Mouse (Mus musculus): ENCODE results near the gene Ptchd4. TPM values are rescaled to one million over a fixed set of nuclear protein-coding genes. Genes with fewer than 3 reads are reported as not detected.

Ptchd4 gene
- polyA plus RNA-seq, 1 experiment from 2014 or later = 2.3 TPM

DNA sequence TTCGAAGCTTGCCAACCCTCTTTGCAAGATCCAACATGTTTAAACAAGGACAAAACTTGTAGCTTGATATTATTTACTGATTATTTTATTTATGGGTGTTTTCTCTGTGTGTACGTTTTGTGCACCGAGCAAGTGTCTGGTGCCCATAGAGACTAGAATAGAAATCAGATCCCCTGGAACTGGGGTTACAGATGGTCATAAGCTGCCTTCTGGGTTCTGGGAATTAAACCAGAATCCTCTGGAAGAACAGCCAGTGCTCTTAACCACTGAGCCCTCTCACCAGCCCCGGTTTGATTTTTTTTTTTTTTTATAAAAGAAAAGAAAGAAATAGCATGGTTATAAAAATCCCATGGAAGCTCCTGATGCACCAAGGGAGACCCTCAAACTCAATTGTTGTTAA is 59.1 kb downstream of the Ptchd4 start:
- Histone ChIP-seq H3K27me3 (ENCODE audit: control insufficient read depth, insufficient read depth, low read length) (no peaks in the 10 kb centered on the region), H3K4me3 (ENCODE audit: low read depth, low read length) (no peak overlapping the region), H3K27ac (ENCODE audit: low read depth, low read length) (no peak overlapping the region), H3K9ac (ENCODE audit: low read length) (no peak overlapping the region), H3K36me3 (ENCODE audit: control insufficient read depth, insufficient read depth, low read length) (no peaks in the 10 kb centered on the region), H3K9me3 (ENCODE audit: control insufficient read depth, low read length) (no peaks in the 10 kb centered on the region), H3K4me2 (no peak overlapping the region), H3K4me1 (ENCODE audit: control insufficient read depth, insufficient read depth, low read length) (no peaks in the 10 kb centered on the region)
- ATAC-seq (ENCODE audit: low FRiP score) (no peak), DNase-seq (ENCODE audit: low spot score, missing footprints) (no peak)
- WGBS = 93% methylated on average over 4 of the region's 4 CpGs

- ATAC-seq (ENCODE audit: low FRiP score) (no peak), DNase-seq (ENCODE audit: low spot score, missing footprints) (no peak)
- Histone ChIP-seq H3K4me3 (ENCODE audit: low read depth, low read length) (no peak overlapping the region), H3K9me3 (ENCODE audit: control insufficient read depth, low read length) (no peaks in the 10 kb centered on the region), H3K36me3 (ENCODE audit: control insufficient read depth, insufficient read depth, low read length) (no peaks in the 10 kb centered on the region), H3K27ac (ENCODE audit: low read depth, low read length) (no peak overlapping the region), H3K9ac (ENCODE audit: low read length) (no peak overlapping the region), H3K4me2 (no peak overlapping the region), H3K4me1 (ENCODE audit: control insufficient read depth, insufficient read depth, low read length) (no peaks in the 10 kb centered on the region), H3K27me3 (ENCODE audit: control insufficient read depth, insufficient read depth, low read length) (no peaks in the 10 kb centered on the region)
Observed at GRCm38 (mm10) chr17:42393086-42393485, 77.3 kb downstream of the Ptchd4 start.

DNA sequence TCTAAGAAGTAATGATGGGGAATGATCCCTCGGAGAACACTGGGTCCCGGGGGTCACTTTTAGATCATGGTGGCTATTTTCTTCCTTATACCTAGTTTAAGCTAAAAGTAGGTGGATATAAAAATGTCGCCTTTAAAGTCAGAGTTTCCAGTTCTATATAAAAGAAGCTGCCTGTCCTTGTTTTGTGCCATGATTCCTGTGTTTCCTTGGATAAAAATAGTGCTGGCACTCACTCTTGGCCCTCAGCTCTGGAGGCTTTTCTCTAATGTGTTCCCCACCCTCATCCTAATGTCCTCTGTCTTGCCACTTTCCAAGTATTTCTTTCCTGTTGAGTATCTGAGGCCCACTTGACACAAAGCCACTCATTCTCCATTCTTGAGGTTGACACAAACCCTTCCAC is 79.6 kb downstream of the Ptchd4 start:
- Histone ChIP-seq H3K4me1 (ENCODE audit: control insufficient read depth, insufficient read depth, low read length) (no peaks in the 10 kb centered on the region), H3K4me3 (ENCODE audit: low read depth, low read length) (no peak overlapping the region), H3K27me3 (ENCODE audit: control insufficient read depth, insufficient read depth, low read length) (no peaks in the 10 kb centered on the region), H3K36me3 (ENCODE audit: control insufficient read depth, insufficient read depth, low read length) (no peaks in the 10 kb centered on the region), H3K27ac (ENCODE audit: low read depth, low read length) (no peak overlapping the region), H3K9me3 (ENCODE audit: control insufficient read depth, low read length) (no peaks in the 10 kb centered on the region), H3K9ac (ENCODE audit: low read length) (no peak overlapping the region), H3K4me2 (no peak overlapping the region)
- no peak for ATAC-seq (ENCODE audit: low FRiP score)
- WGBS = 80% methylated on average over 3 of the region's 3 CpGs
- no peak for DNase-seq (ENCODE audit: low spot score, missing footprints)

GRCm38 (mm10) chr17:42418449-42418848 is 102.7 kb downstream of the Ptchd4 start:
- DNase-seq (ENCODE audit: low spot score, missing footprints) (no peak), ATAC-seq (ENCODE audit: low FRiP score) (no peak)
- Histone ChIP-seq H3K4me3 (ENCODE audit: low read depth, low read length) (no peak overlapping the region), H3K4me1 (ENCODE audit: control insufficient read depth, insufficient read depth, low read length) (no peaks in the 10 kb centered on the region), H3K9me3 (ENCODE audit: control insufficient read depth, low read length) (no peaks in the 10 kb centered on the region), H3K27ac (ENCODE audit: low read depth, low read length) (no peak overlapping the region), H3K36me3 (ENCODE audit: control insufficient read depth, insufficient read depth, low read length) (no peaks in the 10 kb centered on the region), H3K4me2 (no peak overlapping the region), H3K9ac (ENCODE audit: low read length) (no peak overlapping the region), H3K27me3 (ENCODE audit: control insufficient read depth, insufficient read depth, low read length) (no peaks in the 10 kb centered on the region)
- 82% methylated on average over 1 of the region's 1 CpGs for WGBS

DNA sequence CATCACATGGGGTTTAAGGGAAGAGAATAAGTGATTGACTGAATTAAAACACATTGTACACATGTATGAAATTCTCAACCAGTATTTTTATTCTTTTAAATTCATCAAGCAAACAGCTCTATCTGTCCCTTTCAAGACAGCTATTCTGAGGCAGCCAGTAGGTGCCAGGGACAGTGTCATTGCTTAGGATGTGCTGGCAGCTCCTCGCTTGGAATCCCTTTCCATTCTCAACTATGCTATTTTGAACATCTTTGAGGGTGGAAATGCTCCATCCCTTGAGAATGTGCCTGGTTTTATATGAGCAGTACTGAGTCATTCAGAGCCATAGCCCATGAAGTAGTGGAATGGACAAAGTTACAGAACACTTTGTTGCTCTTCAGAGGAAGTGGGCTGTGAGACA is 112.2 kb downstream of the Ptchd4 start:
- H3K4me3 ChIP-seq (ENCODE audit: low read depth, low read length) = no peak overlapping the region
- H3K27ac ChIP-seq (ENCODE audit: low read depth, low read length) = no peak overlapping the region
- H3K9me3 ChIP-seq (ENCODE audit: control insufficient read depth, low read length) = no peaks in the 10 kb centered on the region
- no peak for ATAC-seq (ENCODE audit: low FRiP score)
- H3K4me1 ChIP-seq (ENCODE audit: control insufficient read depth, insufficient read depth, low read length) = no peaks in the 10 kb centered on the region
- 86% methylated on average over 1 of the region's 1 CpGs for WGBS
- no peak overlapping the region for H3K4me2 ChIP-seq
- no peaks in the 10 kb centered on the region for H3K27me3 ChIP-seq (ENCODE audit: control insufficient read depth, insufficient read depth, low read length)
- no peak overlapping the region for H3K9ac ChIP-seq (ENCODE audit: low read length)
- no peaks in the 10 kb centered on the region for H3K36me3 ChIP-seq (ENCODE audit: control insufficient read depth, insufficient read depth, low read length)
- no peak for DNase-seq (ENCODE audit: low spot score, missing footprints)

DNA sequence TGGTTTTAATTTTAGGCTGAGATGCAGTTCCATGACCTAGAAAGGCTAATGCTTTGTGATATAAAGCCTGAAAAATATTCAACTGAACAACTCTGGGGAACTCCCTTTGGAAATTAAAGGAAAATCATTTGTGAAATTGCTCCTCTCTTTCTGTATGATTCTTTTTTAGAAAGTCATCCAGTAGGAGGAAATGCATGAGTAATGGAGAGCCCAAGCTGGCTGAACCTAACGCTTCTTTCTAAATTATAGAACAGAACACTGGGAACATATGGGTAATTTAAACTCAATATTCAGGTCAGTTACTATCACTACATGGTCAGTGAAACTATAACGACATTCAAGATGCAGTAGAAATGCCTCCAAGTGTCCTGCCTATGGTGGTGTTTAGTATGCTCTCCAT is 114.6 kb downstream of the Ptchd4 start:
- H3K27ac ChIP-seq (ENCODE audit: low read depth, low read length) = no peak overlapping the region
- no peaks in the 10 kb centered on the region for H3K9me3 ChIP-seq (ENCODE audit: control insufficient read depth, low read length)
- no peak overlapping the region for H3K4me2 ChIP-seq
- H3K36me3 ChIP-seq (ENCODE audit: control insufficient read depth, insufficient read depth, low read length) = no peaks in the 10 kb centered on the region
- no peaks in the 10 kb centered on the region for H3K4me1 ChIP-seq (ENCODE audit: control insufficient read depth, insufficient read depth, low read length)
- DNase-seq (ENCODE audit: low spot score, missing footprints) (no peak), ATAC-seq (ENCODE audit: low FRiP score) (no peak)
- no peak overlapping the region for H3K9ac ChIP-seq (ENCODE audit: low read length)
- H3K27me3 ChIP-seq (ENCODE audit: control insufficient read depth, insufficient read depth, low read length) = no peaks in the 10 kb centered on the region
- WGBS = 90% methylated on average over 2 of the region's 2 CpGs
- H3K4me3 ChIP-seq (ENCODE audit: low read depth, low read length) = no peak overlapping the region

GRCm38 (mm10) chr17:42452235-42452634 is 136.5 kb downstream of the Ptchd4 start:
- H3K4me1 ChIP-seq (ENCODE audit: control insufficient read depth, insufficient read depth, low read length) = no peaks in the 10 kb centered on the region
- no peak overlapping the region for H3K4me3 ChIP-seq (ENCODE audit: low read depth, low read length)
- no peak for ATAC-seq (ENCODE audit: low FRiP score)
- no peak for DNase-seq (ENCODE audit: low spot score, missing footprints)
- H3K9ac ChIP-seq (ENCODE audit: low read length) = no peak overlapping the region
- H3K4me2 ChIP-seq = no peak overlapping the region
- H3K27ac ChIP-seq (ENCODE audit: low read depth, low read length) = no peak overlapping the region
- H3K27me3 ChIP-seq (ENCODE audit: control insufficient read depth, insufficient read depth, low read length) = no peaks in the 10 kb centered on the region
- H3K9me3 ChIP-seq (ENCODE audit: control insufficient read depth, low read length) = no peaks in the 10 kb centered on the region
- no peaks in the 10 kb centered on the region for H3K36me3 ChIP-seq (ENCODE audit: control insufficient read depth, insufficient read depth, low read length)
- 85% methylated on average over 2 of the region's 2 CpGs for WGBS

GRCm38 (mm10) chr17:42456441-42456840 is 140.7 kb downstream of the Ptchd4 start:
- Histone ChIP-seq H3K9me3 (ENCODE audit: control insufficient read depth, low read length) (no peaks in the 10 kb centered on the region), H3K4me2 (no peak overlapping the region), H3K9ac (ENCODE audit: low read length) (no peak overlapping the region), H3K4me3 (ENCODE audit: low read depth, low read length) (no peak overlapping the region), H3K27me3 (ENCODE audit: control insufficient read depth, insufficient read depth, low read length) (no peaks in the 10 kb centered on the region), H3K36me3 (ENCODE audit: control insufficient read depth, insufficient read depth, low read length) (no peaks in the 10 kb centered on the region), H3K27ac (ENCODE audit: low read depth, low read length) (no peak overlapping the region), H3K4me1 (ENCODE audit: control insufficient read depth, insufficient read depth, low read length) (no peaks in the 10 kb centered on the region)
- no peak for DNase-seq (ENCODE audit: low spot score, missing footprints)
- 77% methylated on average over 2 of the region's 2 CpGs for WGBS
- ATAC-seq (ENCODE audit: low FRiP score) = no peak

- Histone ChIP-seq H3K36me3 (ENCODE audit: control insufficient read depth, insufficient read depth, low read length) (no peaks in the 10 kb centered on the region), H3K9me3 (ENCODE audit: control insufficient read depth, low read length) (no peaks in the 10 kb centered on the region), H3K4me1 (ENCODE audit: control insufficient read depth, insufficient read depth, low read length) (no peaks in the 10 kb centered on the region), H3K27me3 (ENCODE audit: control insufficient read depth, insufficient read depth, low read length) (no peaks in the 10 kb centered on the region), H3K27ac (ENCODE audit: low read depth, low read length) (no peak overlapping the region), H3K4me3 (ENCODE audit: low read depth, low read length) (no peak overlapping the region), H3K9ac (ENCODE audit: low read length) (no peak overlapping the region), H3K4me2 (no peak overlapping the region)
- ATAC-seq (ENCODE audit: low FRiP score) (no peak), DNase-seq (ENCODE audit: low spot score, missing footprints) (no peak)
Observed at GRCm38 (mm10) chr17:42462726-42463125, 147.0 kb downstream of the Ptchd4 start.

Data from midbrain, embryonic 11.5 days (tissue).